Mouse (Mus musculus) limb, embryonic 11.5 days (tissue): ENCODE data around the gene Plcd1. TPM values are rescaled to one million over a fixed set of nuclear protein-coding genes. Genes with fewer than 3 reads are reported as not detected.
A peak's percentile ranks its signal among the peaks of the same experiment; 100 is the strongest.

Experiments
- ATAC-seq: fragments of 200-750 bp; cut with Nextera tagmentation; 2 replicates; pipeline ENCODE4 v1.8.0; 2017; ENCODE audit warnings: low read depth; ENCODE audit not compliant: insufficient number of reproducible peaks, low FRiP score, low TSS enrichment
- DNase-seq: peaks from one replicate; pipeline ENCODE4 v3.0.0-alpha.2; 2015; ENCODE audit warnings: low spot score
- H3K27ac ChIP-seq: fragments of 300-500 bp; sonication (generic); replicated peaks from 2 replicates; pipeline ENCODE4 v1.5.1; 2014; ENCODE audit warnings: low read depth, mild to moderate bottlenecking, low read length
- H3K27me3 ChIP-seq: fragments of 300-500 bp; sonication (generic); 2 replicates; pipeline ENCODE4 v1.6.1; 2014; ENCODE audit warnings: mild to moderate bottlenecking, low read length, mixed read lengths; ENCODE audit not compliant: control insufficient read depth, insufficient read depth
- H3K36me3 ChIP-seq: fragments of 300-500 bp; sonication (generic); 2 replicates; pipeline ENCODE4 v1.6.1; 2014; ENCODE audit warnings: mild to moderate bottlenecking, low read length, moderate library complexity, mixed read lengths; ENCODE audit not compliant: control insufficient read depth, insufficient read depth
- H3K4me1 ChIP-seq: fragments of 300-500 bp; sonication (generic); 2 replicates; pipeline ENCODE4 v1.6.1; 2014; ENCODE audit warnings: low read length, mixed read lengths; ENCODE audit not compliant: control insufficient read depth, insufficient read depth
- H3K4me2 ChIP-seq: fragments of 300-500 bp; sonication (generic); 2 replicates; pipeline ENCODE4 v1.6.1; 2014; ENCODE audit warnings: low read depth, mild to moderate bottlenecking, moderate library complexity; ENCODE audit not compliant: severe bottlenecking
- H3K4me3 ChIP-seq: fragments of 300-500 bp; sonication (generic); 2 replicates; pipeline ENCODE4 v1.5.1; 2014; ENCODE audit warnings: low read depth, low read length
- H3K9ac ChIP-seq: fragments of 300-500 bp; sonication (generic); 2 replicates; pipeline ENCODE4 v1.6.1; 2014; ENCODE audit warnings: mild to moderate bottlenecking, low read length
- H3K9me3 ChIP-seq: fragments of 300-500 bp; sonication (generic); 2 replicates; pipeline ENCODE4 v1.6.1; 2016; ENCODE audit warnings: low read length; ENCODE audit not compliant: control insufficient read depth
- WGBS: fragments of 180-500 bp; shearing (Covaris S2); extraction: QIAGEN DNeasy Blood & Tissue Kit; methylation state at CpG from one replicate; pipeline ENCODE4 v1.1.7; 2014; 5-methylcytosine and 5-hydroxymethylcytosine counted together
- polyA plus RNA-seq: library from polyadenylated mRNA; unstranded; fragments of >200 nt; fragmentation: Nextera tagmentation; extraction: Ambion mirVana; gene quantifications from 2 replicates; pipeline ENCODE4 v1.2.1, GENCODE M21; 2014

The Plcd1 gene
- polyA plus RNA-seq: 18.8 and 22.0 TPM in 2 replicates

GRCm38 (mm10) chr9:119093419-119094295, at the start of gene Plcd1:
Gene Plcd1, minus strand, starts transcription at chr9:119093502.
- Histone ChIP-seq H3K4me3 (peak within 1 kb of the TSS; percentile 42), H3K9ac (peak within 1 kb of the TSS; percentile 32), H3K27me3 (peaks cover 10% of the 10 kb centered on the region; the same call in 1 of the 2 replicates), H3K36me3 (no peaks in the 10 kb centered on the region), H3K4me1 (peaks cover 16% of the 10 kb centered on the region), H3K4me2 (peak within 1 kb of the TSS; percentile 88), H3K27ac (no peak within 1 kb of the TSS), H3K9me3 (no peaks in the 10 kb centered on the region)
- ATAC-seq (peak; percentile 82), DNase-seq (peak; percentile 86)
- 13% methylated on average over 35 of the region's 45 CpGs for WGBS

- Histone ChIP-seq H3K9ac (no peak overlapping the region), H3K36me3 (no peaks in the 10 kb centered on the region), H3K27me3 (no peaks in the 10 kb centered on the region), H3K27ac (no peak overlapping the region), H3K4me3 (no peak overlapping the region), H3K4me2 (no peak overlapping the region), H3K9me3 (no peaks in the 10 kb centered on the region), H3K4me1 (no peaks in the 10 kb centered on the region)
- 89% methylated on average over 5 of the region's 5 CpGs for WGBS
- DNase-seq (no peak), ATAC-seq (no peak)
Observed at GRCm38 (mm10) chr9:119142066-119142465, 48.8 kb upstream of the Plcd1 start.

GRCm38 (mm10) chr9:119138836-119139235, 45.5 kb upstream of the Plcd1 start:
- Histone ChIP-seq H3K4me2 (no peak overlapping the region), H3K9ac (no peak overlapping the region), H3K27me3 (no peaks in the 10 kb centered on the region), H3K4me3 (no peak overlapping the region), H3K4me1 (no peaks in the 10 kb centered on the region), H3K9me3 (no peaks in the 10 kb centered on the region), H3K27ac (no peak overlapping the region), H3K36me3 (no peaks in the 10 kb centered on the region)
- ATAC-seq (no peak), DNase-seq (no peak)
- WGBS: 91% methylated on average over 2 of the region's 2 CpGs

- no peaks in the 10 kb centered on the region for H3K27me3 ChIP-seq
- DNase-seq: no peak
- no peaks in the 10 kb centered on the region for H3K9me3 ChIP-seq
- H3K9ac ChIP-seq: no peak overlapping the region
- no peak for ATAC-seq
- H3K36me3 ChIP-seq: no peaks in the 10 kb centered on the region
- H3K27ac ChIP-seq: no peak overlapping the region
- H3K4me3 ChIP-seq: no peak overlapping the region
- WGBS: 50% methylated on average over 5 of the region's 5 CpGs
- H3K4me2 ChIP-seq: no peak overlapping the region
- H3K4me1 ChIP-seq: no peaks in the 10 kb centered on the region
Observed at GRCm38 (mm10) chr9:119130692-119131091, 37.4 kb upstream of the Plcd1 start.

GRCm38 (mm10) chr9:119128436-119129181, 35.3 kb upstream of the Plcd1 start:
- H3K9me3 ChIP-seq: no peaks in the 10 kb centered on the region
- no peaks in the 10 kb centered on the region for H3K36me3 ChIP-seq
- no peaks in the 10 kb centered on the region for H3K4me1 ChIP-seq
- no peak overlapping the region for H3K9ac ChIP-seq
- WGBS: 75% methylated on average over 12 of the region's 12 CpGs
- H3K4me2 ChIP-seq: no peak overlapping the region
- no peak overlapping the region for H3K27ac ChIP-seq
- no peak overlapping the region for H3K4me3 ChIP-seq
- DNase-seq: no peak
- ATAC-seq: no peak
- H3K27me3 ChIP-seq: no peaks in the 10 kb centered on the region

- H3K4me3 ChIP-seq: no peak overlapping the region
- H3K4me2 ChIP-seq: no peak overlapping the region
- WGBS: 85% methylated on average over 18 of the region's 18 CpGs
- no peaks in the 10 kb centered on the region for H3K4me1 ChIP-seq
- H3K9ac ChIP-seq: no peak overlapping the region
- no peaks in the 10 kb centered on the region for H3K36me3 ChIP-seq
- no peak overlapping the region for H3K27ac ChIP-seq
- H3K27me3 ChIP-seq: no peaks in the 10 kb centered on the region
- DNase-seq: no peak
- no peak for ATAC-seq
- H3K9me3 ChIP-seq: no peaks in the 10 kb centered on the region
Observed at GRCm38 (mm10) chr9:119122596-119123369, 29.5 kb upstream of the Plcd1 start.

GRCm38 (mm10) chr9:119120168-119120560, 26.9 kb upstream of the Plcd1 start:
- Histone ChIP-seq H3K4me3 (no peak overlapping the region), H3K9me3 (no peaks in the 10 kb centered on the region), H3K36me3 (no peaks in the 10 kb centered on the region), H3K27ac (no peak overlapping the region), H3K9ac (no peak overlapping the region), H3K4me1 (no peaks in the 10 kb centered on the region), H3K27me3 (no peaks in the 10 kb centered on the region), H3K4me2 (no peak overlapping the region)
- DNase-seq (no peak), ATAC-seq (no peak)
- 69% methylated on average over 3 of the region's 3 CpGs for WGBS
